Mouse (Mus musculus): ENCODE data around the gene Usp24.

DNA sequence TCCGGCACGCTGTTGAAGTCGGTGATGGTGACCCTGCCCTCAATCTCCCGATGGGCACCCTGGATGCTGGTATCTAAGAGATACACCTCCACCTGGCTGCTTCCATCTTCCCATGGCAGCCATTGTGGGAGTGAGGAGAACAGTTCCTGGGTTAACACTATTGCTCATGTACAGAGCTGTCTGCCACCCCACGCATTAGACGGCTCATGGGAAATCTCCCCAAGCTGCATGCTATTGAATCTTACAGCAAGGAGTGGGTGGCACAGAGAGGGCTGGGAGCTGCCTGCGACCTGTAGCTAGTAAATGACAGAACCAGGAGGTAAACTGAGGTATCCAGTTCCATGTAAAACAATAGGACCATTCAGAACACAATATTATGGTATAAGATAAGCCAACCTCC, 138.5 kb downstream of the Usp24 start:
- no peak for TF ChIP-seq CTCF (IDR thresholded peaks at IDR 0.05; ENCODE audit: low read depth)
- no peak for TF ChIP-seq EP300 (optimal IDR thresholded peaks at IDR 0.05)

Data from stomach, postnatal 0 days (tissue).